Mouse (Mus musculus) stomach, embryonic 16.5 days (tissue): ENCODE measurements around the gene Slc22a18. TPM values are rescaled to one million over a fixed set of nuclear protein-coding genes. Genes with fewer than 3 reads are reported as not detected.
A peak's percentile ranks its signal among the peaks of the same experiment; 100 is the strongest.

ENCODE experiments used
- ATAC-seq: fragments of 200-750 bp; cut with Nextera tagmentation; 2 replicates; pipeline ENCODE4 v1.8.0; 2017; ENCODE audit warnings: moderate number of reproducible peaks, moderate TSS enrichment; ENCODE audit not compliant: insufficient read depth, low FRiP score
- H3K27ac ChIP-seq: fragments of 300-500 bp; sonication (generic); 2 replicates; pipeline ENCODE4 v1.5.1; 2014; ENCODE audit warnings: low read length
- H3K27me3 ChIP-seq: fragments of 300-500 bp; sonication (generic); 2 replicates; pipeline ENCODE4 v1.6.1; 2014; ENCODE audit warnings: low read length, control low read depth, mixed read lengths; ENCODE audit not compliant: control insufficient read depth, insufficient read depth
- H3K36me3 ChIP-seq: fragments of 300-500 bp; sonication (generic); 2 replicates; pipeline ENCODE4 v1.6.1; 2014; ENCODE audit warnings: low read length; ENCODE audit not compliant: control insufficient read depth, insufficient read depth
- H3K4me1 ChIP-seq: fragments of 300-500 bp; sonication (generic); 2 replicates; pipeline ENCODE4 v1.6.1; 2014; ENCODE audit warnings: low read length, control low read depth, mixed read lengths; ENCODE audit not compliant: control insufficient read depth, insufficient read depth
- H3K4me2 ChIP-seq: fragments of 300-500 bp; sonication (generic); 2 replicates; pipeline ENCODE4 v1.6.1; 2014; ENCODE audit warnings: low read depth, low read length, mixed read lengths
- H3K4me3 ChIP-seq: fragments of 300-500 bp; sonication (generic); replicated peaks from 2 replicates; pipeline ENCODE4 v1.5.1; 2014; ENCODE audit warnings: mild to moderate bottlenecking, low read length
- H3K9ac ChIP-seq: fragments of 300-500 bp; sonication (generic); 2 replicates; pipeline ENCODE4 v1.6.1; 2014; ENCODE audit warnings: low read length
- H3K9me3 ChIP-seq: fragments of 300-500 bp; sonication (generic); replicated peaks from 2 replicates; pipeline ENCODE4 v1.6.1; 2016; ENCODE audit warnings: low read length, control low read depth; ENCODE audit not compliant: control insufficient read depth
- WGBS: fragments of 180-500 bp; shearing (Covaris S2); extraction: QIAGEN DNeasy Blood & Tissue Kit; methylation state at CpG from one replicate; pipeline ENCODE4 v1.1.7; 2014; 5-methylcytosine and 5-hydroxymethylcytosine counted together
- polyA plus RNA-seq: library from polyadenylated mRNA; unstranded; fragments of >200 nt; fragmentation: Nextera tagmentation; extraction: Ambion mirVana; gene quantifications from 2 replicates; pipeline ENCODE4 v1.2.1, GENCODE M21; 2015

The Slc22a18 gene
- polyA plus RNA-seq, 1 experiment from 2014 or later, result 11.3 TPM

DNA sequence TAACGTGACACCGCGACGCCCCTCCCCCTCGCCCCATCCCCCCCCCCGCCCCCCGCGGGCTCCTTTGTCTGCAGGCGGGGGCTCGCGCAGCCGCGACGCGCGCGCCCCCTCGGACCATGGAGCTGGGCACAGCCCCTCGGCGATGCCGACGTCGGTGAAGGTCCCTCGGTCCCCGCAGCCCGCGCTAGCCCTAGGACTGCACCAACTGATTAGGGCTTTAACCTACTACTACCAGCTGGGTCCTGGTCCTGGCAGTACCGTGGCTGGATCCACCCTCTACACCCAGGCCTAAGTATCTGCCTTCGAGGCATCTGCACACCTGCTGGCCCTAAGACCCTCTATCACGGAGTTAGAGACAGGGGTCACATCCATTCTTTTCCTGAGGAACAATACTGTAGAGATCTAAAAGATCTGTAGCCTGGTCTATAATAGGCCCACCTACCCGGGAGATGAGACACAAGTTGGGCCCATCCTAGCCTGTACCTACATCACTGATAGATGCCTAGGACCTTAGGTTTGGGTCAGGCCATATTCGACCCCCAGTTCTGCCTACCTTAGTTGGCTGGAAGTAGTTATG is 12.2 kb upstream of the Slc22a18 start:
- peak; percentile 10; the same call in 1 of the 2 replicates for ATAC-seq
- no peaks in the 10 kb centered on the region for H3K36me3 ChIP-seq
- H3K4me3 ChIP-seq, result peak overlapping the region; percentile 33
- H3K27ac ChIP-seq, result peak overlapping the region; percentile 72
- H3K4me1 ChIP-seq, result peaks cover 12% of the 10 kb centered on the region
- H3K9ac ChIP-seq, result peak overlapping the region; percentile 66
- WGBS, result 31% methylated on average over 23 of the region's 32 CpGs
- H3K27me3 ChIP-seq, result no peaks in the 10 kb centered on the region; the same call in 1 of the 2 replicates
- H3K4me2 ChIP-seq, result peak overlapping the region; percentile 58
- H3K9me3 ChIP-seq, result peaks cover 24% of the 10 kb centered on the region

DNA sequence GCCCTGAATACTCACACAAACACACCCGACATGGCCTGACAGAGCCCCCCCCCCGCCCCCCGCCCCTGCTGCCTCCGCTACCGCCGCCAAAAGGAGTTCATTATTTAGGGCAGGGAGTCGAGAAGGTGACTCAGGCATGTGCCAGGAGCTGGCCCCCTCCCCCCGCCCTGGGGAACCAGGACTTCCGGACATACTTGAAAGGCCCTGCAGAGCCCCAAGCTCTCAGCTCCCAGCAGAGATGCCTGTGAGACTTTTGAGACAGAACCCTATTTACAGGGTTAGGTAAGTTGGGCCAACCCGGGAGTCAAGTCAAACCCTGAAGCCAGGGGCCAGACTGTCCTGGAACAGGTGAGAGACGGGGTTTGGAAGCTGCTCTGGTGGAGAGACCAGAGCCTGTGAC is 11.6 kb upstream of the Slc22a18 start:
- Histone ChIP-seq H3K4me1 (peaks cover 16% of the 10 kb centered on the region), H3K27me3 (no peaks in the 10 kb centered on the region; the same call in 1 of the 2 replicates), H3K9me3 (peaks cover 24% of the 10 kb centered on the region), H3K4me3 (no peak overlapping the region), H3K27ac (peak overlapping the region; percentile 72; the same call in 1 of the 2 replicates), H3K36me3 (no peaks in the 10 kb centered on the region), H3K9ac (no peak overlapping the region), H3K4me2 (peak overlapping the region; percentile 58; the same call in 1 of the 2 replicates)
- WGBS, result 39% methylated on average over 11 of the region's 11 CpGs
- ATAC-seq, result no peak

DNA sequence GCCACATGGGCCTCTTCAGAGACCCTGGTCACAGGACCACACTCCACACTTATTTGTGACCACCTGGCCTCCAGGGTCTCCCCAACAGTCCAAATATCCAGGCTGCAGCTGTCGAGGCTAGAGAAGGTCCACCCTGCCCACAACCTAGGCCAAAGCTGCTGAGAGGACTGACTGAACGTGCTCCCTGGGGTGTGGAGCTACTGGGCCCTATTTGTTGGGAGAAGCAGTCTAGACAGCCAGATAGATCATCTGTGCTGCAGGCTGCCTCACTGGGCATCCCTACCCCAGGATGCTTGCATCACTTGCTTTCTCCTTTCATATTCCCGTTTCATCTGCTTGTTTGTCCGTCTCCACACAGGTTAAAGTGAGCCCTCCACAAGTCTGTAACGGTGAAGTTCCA is 11.0 kb upstream of the Slc22a18 start:
- Histone ChIP-seq H3K9me3 (peaks cover 24% of the 10 kb centered on the region), H3K9ac (no peak overlapping the region), H3K36me3 (no peaks in the 10 kb centered on the region), H3K4me1 (peaks cover 16% of the 10 kb centered on the region), H3K27me3 (no peaks in the 10 kb centered on the region; the same call in 1 of the 2 replicates), H3K4me3 (no peak overlapping the region), H3K4me2 (no peak overlapping the region), H3K27ac (no peak overlapping the region)
- 72% methylated on average over 5 of the region's 5 CpGs for WGBS
- no peak for ATAC-seq

DNA sequence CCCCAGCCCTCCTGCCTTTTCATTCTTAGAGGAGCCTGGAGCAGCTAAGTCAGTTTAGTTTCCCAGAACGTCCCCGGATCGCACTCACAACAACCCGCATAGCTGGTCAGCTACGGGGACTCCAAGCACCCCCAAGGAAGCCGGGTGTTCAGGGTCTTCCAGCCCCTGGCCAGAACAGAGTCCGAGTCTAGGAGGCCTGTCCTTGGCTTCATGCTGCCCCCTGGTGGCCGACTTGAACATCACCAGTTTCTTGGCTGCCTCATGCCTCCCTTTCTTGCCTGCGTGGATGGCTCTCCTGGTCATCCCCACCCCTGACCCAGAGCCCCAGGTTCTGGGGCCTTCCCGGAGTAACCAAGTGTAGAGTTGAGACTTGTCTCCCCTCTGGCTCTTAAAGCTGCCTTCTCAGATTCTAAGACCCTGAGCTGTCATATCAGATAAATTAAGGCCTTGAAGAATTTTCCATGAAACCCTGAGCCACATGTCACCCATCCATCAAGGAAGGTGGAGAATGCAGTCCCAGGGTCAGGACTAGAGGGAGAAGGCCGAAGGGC is 9.6 kb upstream of the Slc22a18 start:
- Histone ChIP-seq H3K27me3 (no peaks in the 10 kb centered on the region; the same call in 1 of the 2 replicates), H3K27ac (peak overlapping the region; percentile 67), H3K9me3 (peaks cover 24% of the 10 kb centered on the region), H3K4me3 (no peak overlapping the region), H3K4me2 (0 out of 2 replicates have a peak overlapping the region, but pooled peaks have one; percentile 72), H3K4me1 (peaks cover 18% of the 10 kb centered on the region), H3K9ac (peak overlapping the region; percentile 73; the same call in 1 of the 2 replicates), H3K36me3 (no peaks in the 10 kb centered on the region)
- no peak for ATAC-seq
- WGBS, result 31% methylated on average over 11 of the region's 11 CpGs

DNA sequence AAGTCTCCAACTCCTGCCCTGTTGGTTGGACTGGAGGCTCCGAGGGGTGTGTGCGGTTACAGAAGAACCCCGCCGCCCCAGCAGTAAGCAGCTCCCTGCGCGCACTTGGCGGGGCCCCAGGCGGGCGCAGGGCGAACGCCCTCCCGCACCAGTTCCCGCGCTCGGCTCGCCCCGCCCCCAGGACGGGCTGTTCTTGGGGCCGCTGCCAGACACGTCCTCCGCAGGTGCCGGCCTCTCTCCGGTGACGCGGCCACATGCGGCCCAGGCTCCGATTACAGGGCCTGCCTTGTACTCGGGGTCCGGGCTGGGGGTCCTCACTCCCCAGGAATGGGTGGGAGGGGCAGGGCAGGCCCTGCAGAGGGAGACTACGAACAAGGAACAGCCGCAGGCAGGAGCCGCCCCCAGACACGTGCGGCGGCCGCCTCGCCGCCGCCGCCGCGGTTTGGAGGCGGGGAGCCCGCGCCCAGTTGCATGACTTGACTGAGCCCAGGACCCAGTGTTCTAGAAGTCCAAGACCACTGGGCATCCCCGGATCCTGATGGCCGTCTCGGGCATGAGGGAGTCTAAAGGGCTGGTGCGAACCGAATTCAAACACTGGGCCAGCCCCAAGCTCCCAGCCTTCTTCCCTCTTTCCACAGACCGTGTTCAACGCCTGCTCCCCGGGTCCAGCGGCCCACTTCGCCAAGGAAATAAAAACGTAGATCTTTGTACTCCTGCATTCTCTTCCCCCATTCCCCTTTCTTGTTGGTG is 8.6 kb upstream of the Slc22a18 start:
- peak overlapping the region; percentile 45 for H3K4me3 ChIP-seq
- H3K4me2 ChIP-seq, result peak overlapping the region; percentile 72
- H3K9me3 ChIP-seq, result peaks cover 14% of the 10 kb centered on the region
- no peaks in the 10 kb centered on the region for H3K36me3 ChIP-seq
- 14% methylated on average over 56 of the region's 56 CpGs for WGBS
- H3K27ac ChIP-seq, result peak overlapping the region; percentile 67
- peak; percentile 32 for ATAC-seq
- peak overlapping the region; percentile 73 for H3K9ac ChIP-seq
- no peaks in the 10 kb centered on the region for H3K27me3 ChIP-seq
- peaks cover 18% of the 10 kb centered on the region for H3K4me1 ChIP-seq

DNA sequence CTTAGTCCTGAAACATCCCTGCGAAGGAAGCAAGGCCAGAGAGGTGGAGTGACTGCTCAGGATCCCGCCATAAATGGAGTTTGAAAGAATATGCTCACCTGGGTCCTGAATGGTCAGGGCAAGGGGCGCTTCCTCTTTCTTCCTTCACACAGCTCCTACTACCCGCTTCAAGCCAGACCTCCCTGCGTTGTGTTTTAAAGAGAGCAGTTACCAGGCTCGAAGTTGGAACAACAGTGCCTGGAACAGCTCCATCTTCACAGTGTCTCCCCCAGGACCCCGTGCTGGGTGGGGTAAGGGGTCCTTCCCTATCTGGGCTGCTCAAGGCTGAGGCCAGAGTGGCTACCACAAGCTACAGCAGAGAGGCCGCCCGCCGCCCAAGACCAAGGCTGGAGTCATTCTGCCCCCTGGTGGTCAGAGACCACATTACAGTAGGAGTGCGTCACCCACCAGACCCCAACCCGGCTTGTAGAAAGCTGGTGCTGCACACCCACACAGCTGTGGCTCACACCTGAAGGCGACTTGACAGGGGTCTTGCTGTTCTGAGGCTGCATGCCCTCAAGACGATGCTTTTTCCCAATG is 7.3 kb upstream of the Slc22a18 start:
- Histone ChIP-seq H3K9me3 (0 out of 2 replicates have a peak, but pooled peaks cover 2% of the 10 kb centered on the region), H3K27me3 (no peaks in the 10 kb centered on the region), H3K27ac (peak overlapping the region; percentile 67), H3K36me3 (no peaks in the 10 kb centered on the region), H3K4me1 (peaks cover 18% of the 10 kb centered on the region), H3K9ac (peak overlapping the region; percentile 54; the same call in 1 of the 2 replicates), H3K4me3 (no peak overlapping the region), H3K4me2 (no peak overlapping the region)
- peak; percentile 7; the same call in 1 of the 2 replicates for ATAC-seq
- WGBS, result 30% methylated on average over 14 of the region's 14 CpGs

DNA sequence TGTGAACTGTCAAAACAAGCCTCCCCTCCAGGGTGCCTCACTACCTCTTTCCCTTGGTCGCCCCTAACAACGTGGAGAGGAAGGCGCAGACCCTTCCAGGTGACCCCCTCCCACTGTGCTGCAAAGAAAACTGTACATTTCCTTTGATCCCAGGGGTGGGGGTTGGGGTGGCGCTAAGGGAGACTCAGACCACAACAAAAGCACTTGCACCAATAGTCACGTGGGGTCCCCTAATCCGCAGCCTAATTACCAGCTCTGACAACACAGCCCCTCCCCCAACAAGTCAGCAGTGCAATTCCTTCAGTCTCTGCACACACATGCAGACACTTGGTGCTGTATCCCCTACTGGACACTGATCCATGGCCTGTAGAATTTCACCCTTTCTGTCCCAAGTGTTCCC is 5.8 kb upstream of the Slc22a18 start:
- no peak overlapping the region for H3K9ac ChIP-seq
- no peaks in the 10 kb centered on the region for H3K36me3 ChIP-seq
- H3K27ac ChIP-seq, result no peak overlapping the region
- peaks cover 18% of the 10 kb centered on the region for H3K4me1 ChIP-seq
- H3K9me3 ChIP-seq, result no peaks in the 10 kb centered on the region
- H3K27me3 ChIP-seq, result no peaks in the 10 kb centered on the region
- no peak overlapping the region for H3K4me2 ChIP-seq
- no peak overlapping the region for H3K4me3 ChIP-seq
- ATAC-seq, result no peak
- WGBS, result 19% methylated on average over 6 of the region's 6 CpGs

DNA sequence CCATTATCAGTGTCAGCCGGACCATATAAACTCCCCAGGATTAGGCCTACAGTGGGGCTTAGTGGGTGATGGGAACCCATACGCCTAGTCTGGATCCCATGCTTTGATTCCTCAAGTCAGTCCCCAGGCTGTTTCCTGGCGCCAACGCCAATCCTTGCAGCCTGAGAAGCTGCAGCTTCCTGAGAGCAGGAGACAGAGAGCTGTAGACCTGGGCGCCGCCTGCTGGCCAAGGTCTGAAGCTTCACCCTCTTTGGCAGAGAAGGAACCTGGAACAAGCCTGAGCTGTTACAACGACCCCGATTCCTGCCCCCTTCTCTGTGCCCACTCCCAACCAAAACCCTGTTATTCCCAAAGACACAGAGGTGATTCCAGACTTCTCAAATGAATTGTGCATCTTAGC is 3.6 kb upstream of the Slc22a18 start:
- no peaks in the 10 kb centered on the region for H3K9me3 ChIP-seq
- H3K36me3 ChIP-seq, result no peaks in the 10 kb centered on the region
- no peak overlapping the region for H3K9ac ChIP-seq
- no peak overlapping the region for H3K4me3 ChIP-seq
- ATAC-seq, result no peak
- 12% methylated on average over 8 of the region's 8 CpGs for WGBS
- H3K4me1 ChIP-seq, result peaks cover 22% of the 10 kb centered on the region
- H3K27me3 ChIP-seq, result no peaks in the 10 kb centered on the region
- H3K27ac ChIP-seq, result no peak overlapping the region
- no peak overlapping the region for H3K4me2 ChIP-seq
